Mouse (Mus musculus) heart, postnatal 36 days (tissue): ENCODE results near the gene Wapl. TPM values are rescaled to one million over a fixed set of nuclear protein-coding genes. Genes with fewer than 3 reads are reported as not detected.

ENCODE experiments used
- DNase-seq, 2 experiments: peaks; one replicate each; pipeline ENCODE4 v3.0.0; 2021 to 2022
- intact Hi-C: fragments of 180-260 bp; cut with DNase I; formaldehyde crosslinking; loops from one replicate; pipeline ENCODE4 v1.15.1; 2025
- total RNA-seq, 2 experiments: library from RNA; stranded (reverse); gene quantifications; 2 replicates each; pipeline ENCODE4 v1.2.3; 2021

Wapl gene
- total RNA-seq, 2 experiments from 2014 or later: 36.5 to 37.6 TPM

DNA sequence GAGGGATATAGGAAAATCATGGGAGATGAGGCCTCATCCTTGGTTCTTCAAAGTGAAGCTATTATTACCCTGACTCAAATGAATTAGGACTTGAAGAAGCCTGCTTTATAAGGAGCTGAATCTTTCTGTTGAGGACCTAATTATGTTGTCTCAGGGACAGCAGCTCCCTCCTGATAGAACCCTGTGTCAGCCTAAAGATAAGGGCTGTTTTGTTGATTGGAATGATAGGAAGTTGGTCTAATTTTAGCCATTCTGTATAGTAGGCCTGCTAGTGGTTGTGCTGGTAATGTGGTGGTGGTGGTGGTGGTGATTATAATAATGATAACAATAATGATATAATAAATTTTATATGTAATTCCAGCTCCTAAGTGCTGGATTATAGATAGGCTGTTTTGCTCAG is 11.3 kb downstream of the Wapl start:
- no peak for DNase-seq
- intact Hi-C loops: no loop called here

DNA sequence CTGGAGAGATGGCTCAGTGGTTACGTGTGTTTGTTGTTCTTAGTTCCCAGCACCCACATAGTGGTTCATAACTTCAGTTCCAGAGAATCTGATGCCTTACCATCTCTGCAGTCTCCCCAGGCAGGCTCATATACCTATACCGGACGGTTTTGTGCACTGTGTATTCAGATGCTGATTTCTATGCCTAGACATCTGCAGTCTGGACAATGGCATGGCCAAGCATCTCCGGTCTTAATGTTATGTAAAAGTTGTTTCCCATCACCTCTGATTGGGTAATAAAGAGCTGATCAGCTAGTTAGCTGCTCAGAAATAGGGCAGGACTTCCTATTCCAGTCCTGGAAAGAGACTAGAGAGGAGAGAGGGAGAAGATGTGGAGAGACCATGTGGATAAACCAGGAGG is 20.2 kb downstream of the Wapl start:
- DNase-seq: no peak
- intact Hi-C loops: no loop called here

DNA sequence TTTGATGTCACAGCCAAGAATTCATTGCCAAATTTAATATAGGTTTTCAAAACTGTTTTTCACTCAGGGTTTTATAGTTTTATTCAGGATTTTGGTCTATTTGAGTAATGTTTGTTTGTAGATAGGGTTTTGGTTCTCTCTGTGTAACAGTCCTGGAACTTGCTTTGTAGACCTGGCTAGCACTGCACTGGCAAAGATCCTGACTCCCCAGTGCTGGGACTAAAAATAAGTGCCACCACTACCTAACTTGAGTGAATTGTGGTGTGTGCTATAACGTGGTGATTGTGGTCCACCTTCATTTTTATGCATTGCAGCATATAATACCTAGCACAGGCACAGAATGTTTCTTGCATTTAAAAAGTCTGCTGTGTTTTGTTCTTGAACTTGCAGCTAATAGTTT is 23.6 kb downstream of the Wapl start:
- DNase-seq: peak in 1 of 2 experiments; percentile 19
- intact Hi-C loops: no loop called here

DNA sequence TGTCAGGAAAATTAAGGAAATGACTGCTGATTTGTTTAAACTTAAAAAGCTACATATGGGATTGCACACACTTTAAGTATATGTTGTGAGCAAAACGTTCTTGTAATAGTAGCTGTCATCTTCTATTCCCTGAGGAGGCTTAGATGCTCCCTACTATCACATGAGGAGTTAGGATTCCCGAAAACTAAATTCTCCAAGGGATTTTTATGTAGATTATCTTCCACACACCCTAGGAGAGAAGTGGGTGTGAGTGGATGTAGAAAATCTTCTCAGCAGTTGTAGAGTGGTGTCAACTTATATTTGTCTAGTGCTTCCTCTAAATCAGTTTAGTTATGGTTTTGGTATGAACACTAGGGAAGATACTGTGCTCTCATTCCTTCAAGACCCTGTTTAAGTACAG is 36.5 kb downstream of the Wapl start:
- intact Hi-C loops: no loop called here
- no peak for DNase-seq

DNA sequence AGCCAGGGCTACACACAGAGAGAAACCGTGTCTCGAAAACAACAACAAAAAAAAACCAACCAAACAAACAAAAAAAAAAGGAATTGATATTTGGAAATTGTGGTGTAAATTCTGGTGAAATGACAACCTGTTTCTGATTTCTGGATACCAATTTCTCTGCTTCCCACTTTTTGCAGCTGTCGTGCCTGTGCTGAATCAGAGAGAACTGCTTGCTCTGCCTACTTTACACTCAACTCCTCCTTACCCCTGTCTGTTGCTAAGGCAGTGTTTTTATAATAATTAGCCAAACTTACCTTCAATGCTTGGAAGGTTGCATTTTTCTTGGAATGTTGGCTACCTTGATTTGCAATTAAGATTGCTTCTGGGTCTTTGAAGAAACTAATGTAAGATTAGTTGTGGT is 38.3 kb downstream of the Wapl start:
- intact Hi-C loops: no loop called here
- no peak for DNase-seq

DNA sequence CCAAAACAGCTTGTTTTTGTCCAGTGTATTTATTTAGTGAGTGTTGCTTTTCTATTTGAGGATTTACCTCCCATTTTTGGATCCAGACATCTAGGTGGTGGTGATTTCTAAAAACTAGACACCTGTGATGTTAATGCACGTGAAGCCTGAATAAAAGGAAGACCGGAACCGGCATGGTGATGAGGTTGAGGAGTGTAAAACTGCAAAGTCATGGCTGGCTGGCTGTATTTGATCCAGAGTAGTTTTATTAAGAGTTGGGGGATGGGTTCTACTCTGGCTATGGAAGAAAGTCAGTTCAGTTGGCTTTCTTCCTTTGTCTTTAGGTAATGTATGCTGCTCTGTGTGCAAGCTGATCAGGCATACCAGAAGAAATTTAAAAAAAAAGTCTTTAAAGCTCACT is 39.1 kb downstream of the Wapl start:
- intact Hi-C loops: no loop called here
- no peak for DNase-seq

DNA sequence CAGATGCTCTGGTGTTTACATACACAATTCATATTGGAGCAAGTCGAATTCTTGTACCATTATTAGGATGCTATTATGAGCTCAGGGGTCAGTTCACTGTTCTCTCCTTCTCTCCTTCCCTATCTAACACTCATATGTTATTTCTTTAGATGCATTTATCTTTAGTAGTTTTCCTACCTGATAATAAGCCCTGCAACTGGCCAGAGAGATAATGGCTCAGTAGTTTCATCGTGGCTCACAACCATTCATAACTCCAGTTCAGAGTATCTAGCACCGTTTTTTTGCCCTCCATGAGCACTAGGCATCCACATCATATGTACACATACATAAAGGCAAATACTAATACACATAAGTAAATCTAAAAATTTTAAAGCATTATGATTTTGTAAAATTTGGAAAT is 44.4 kb downstream of the Wapl start:
- intact Hi-C loops: no loop called here
- no peak for DNase-seq

DNA sequence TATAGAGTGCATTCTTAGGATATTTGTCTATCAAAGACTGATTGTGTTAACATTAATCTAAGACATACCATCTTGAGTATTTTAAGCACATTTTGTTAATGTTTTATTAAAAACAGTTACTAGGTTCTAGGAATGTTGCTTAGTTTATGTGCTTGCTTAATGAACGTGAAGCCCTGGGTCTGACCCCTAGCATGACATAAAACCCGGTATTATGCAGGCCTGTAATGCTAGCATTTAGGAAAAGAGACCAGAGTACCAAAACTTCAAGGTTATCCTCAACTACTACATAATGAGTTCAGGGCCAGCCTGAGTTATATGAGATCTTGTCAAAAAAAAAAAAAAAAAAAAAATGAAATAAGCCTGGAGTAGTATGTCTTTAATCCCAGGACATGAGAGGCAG is 54.0 kb downstream of the Wapl start:
- DNase-seq: no peak
- intact Hi-C loops: no loop called here

DNA sequence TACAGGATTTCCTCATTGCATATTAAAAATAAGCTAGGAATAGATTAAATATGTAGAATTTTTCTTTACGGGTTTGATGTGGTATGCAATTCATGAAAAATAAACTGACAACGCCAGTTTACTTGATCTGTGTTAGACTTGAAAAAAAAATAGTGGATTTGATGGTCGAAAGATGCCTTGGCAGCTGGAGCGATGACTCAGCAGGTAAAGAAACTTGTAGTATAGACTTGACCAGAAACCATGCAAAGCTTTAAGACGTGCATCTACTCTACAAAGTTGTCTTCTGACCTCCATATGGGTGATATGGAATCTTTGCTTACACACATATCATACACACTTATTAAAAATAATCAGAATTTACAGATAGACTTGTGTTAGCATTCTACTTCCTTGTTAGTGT is 61.7 kb downstream of the Wapl start:
- intact Hi-C loops: no loop called here
- DNase-seq: no peak

DNA sequence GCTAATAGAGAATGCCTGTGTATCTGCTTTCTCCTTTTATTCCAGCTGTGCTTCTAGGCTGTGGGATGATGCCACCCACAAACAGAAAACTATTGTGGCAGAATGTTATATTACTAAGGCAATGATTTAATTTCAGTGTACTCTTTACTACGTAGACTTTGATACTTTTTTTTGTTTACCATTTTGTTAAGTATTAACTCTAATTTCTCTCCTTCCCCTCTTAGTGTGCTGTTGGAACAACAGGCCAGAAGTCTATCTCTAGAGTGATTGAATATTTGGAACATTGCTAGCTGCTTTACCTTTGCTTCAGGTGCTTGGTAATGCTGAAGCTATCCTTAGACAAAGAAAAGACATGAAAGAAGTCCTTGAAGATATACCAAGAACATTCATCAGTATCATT is 71.7 kb downstream of the Wapl start:
- no peak for DNase-seq
- intact Hi-C loops: no loop called here

DNA sequence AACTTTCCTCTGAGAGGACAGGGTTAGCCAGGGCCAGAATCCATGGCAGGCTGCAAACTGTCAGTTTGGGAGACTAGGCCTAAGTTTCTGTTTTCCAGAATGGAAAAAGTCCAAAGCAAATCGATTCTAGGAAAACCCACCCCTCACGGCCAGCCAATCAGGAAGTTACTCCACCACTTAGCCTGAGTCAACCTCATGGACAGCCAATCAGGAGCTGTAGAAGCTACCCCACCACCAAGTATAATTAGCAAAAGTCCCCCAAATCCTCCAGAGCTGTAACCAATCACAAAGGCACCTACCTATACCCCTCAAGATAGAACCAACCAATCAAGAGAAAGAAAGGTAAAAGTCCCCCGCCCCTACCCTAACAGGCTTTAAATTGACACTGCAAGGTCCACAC is 82.0 kb downstream of the Wapl start:
- DNase-seq: no peak
- intact Hi-C loops: loop anchor here (10.0 kb wide), 1 partner anchor 351 kb away; no protein-coding TSS in a partner anchor

DNA sequence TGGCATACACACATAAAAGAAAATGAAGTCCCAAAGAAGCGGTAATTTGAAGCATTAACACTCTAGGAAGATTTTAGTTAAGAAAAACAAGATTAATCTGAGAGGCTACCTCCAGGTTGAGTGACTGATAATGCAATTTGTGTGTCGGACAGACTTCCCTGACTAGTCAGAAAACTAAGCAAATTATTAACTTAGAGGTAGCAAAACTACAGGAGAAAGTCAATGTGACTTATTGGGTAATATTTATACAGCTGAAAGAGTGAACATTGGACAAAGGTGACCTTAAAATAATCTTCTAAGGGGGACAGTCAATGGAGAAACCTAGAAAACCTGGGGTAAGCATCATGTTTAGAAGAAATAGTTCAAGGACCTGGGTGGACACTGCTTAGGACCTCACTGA is 86.2 kb downstream of the Wapl start:
- DNase-seq: no peak
- intact Hi-C loops: loop anchor here (10.0 kb wide), 1 partner anchor 355 kb away; no protein-coding TSS in a partner anchor

DNA sequence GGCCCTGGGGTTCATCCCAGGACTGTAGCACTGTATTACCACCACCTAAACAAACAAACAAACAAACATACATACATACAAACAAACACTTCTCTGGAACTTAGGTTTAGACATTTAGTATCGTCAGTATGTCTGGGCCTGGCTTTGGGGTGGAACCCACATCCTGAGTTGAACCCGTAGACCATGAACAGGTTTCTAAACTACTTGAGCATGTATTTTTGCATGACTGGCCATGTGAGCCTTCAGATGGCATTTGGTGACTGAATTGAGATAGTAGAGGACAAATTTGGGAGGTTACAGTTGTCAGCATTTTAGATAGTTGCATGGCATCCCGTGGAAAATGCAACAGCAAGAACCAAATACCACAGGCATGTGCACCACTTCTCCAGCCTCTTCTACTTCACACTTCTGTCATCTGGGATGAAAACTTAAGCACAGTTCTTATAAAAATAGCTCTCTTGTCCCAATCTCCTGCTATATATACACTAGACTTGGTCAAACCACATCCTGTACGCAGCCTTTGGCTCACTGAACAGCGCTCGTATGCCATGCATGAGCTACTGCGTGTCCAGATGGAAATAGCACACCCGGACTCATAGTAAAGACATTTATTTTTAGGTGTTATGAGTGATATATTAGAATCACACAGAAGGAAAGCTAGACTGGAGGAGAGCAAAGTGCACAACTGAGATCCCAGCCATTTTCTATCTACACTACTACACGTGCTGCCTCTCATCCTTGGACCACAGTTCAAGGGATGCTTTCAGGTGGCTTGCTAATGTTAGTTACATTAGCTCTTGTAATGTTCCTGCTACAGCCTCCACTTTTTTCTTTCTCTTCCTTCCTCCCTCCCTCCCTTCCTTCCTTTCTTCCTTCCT is 87.6 kb downstream of the Wapl start:
- intact Hi-C loops: no loop called here
- DNase-seq: no peak

DNA sequence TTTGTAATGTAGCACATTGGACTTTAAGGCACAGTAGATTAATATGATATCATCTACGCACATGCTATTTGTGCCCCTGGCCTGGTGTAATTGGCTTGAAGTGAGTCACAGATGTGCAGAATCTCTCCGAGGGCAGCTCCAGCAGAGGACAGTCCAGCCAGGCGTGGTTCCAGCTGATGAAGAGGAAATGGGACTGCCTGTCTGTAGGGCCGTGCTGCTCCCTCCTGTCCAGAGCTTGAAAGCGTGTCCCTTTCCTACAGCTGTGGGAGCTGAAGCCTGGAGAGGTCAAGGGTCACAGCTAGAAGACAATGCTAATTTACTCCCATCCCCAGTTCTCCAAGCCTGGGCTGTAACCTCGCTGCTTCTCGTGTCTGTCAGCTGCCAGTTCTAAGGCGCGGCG is 89.0 kb downstream of the Wapl start:
- intact Hi-C loops: no loop called here

DNA sequence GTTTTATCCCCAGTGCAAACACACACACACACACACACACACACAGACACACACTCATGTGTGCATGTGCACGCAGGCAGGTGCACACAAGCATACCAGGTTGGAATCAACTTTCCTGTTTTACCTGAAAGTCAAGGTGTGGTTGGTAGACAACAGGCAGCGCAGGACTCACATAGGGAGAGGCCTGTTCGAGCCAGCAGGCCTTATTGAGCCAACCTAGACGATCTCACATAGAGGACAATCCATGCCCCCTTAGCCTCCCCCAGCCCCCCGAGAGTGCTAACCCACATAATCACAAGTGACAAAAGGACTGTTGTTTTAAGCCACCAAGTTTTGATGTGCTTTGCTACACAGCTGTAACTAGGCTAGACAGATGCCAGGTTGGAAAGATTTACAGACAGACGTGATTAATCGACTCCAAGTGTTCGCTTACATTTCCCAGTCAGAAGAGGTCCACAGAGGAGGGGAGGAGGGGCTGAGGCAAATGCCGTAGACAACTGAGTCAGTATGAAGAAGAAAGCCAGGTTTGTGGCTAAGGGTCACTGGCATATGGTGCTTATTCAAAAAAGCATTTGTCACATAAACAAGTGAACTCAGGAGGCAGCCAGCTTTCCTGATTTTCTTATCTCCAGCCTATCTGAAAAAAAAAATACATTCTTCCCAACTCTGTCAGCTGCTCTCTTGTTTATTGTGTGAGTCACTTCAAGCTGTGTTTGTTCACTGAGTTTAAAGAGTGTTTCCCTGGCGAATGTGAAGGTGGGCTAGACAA is 90.2 kb downstream of the Wapl start:
- DNase-seq: no peak
- intact Hi-C loops: no loop called here

More for the DNA sequence above, 89.0 kb downstream of the Wapl start:
- DNase-seq: no peak

DNA sequence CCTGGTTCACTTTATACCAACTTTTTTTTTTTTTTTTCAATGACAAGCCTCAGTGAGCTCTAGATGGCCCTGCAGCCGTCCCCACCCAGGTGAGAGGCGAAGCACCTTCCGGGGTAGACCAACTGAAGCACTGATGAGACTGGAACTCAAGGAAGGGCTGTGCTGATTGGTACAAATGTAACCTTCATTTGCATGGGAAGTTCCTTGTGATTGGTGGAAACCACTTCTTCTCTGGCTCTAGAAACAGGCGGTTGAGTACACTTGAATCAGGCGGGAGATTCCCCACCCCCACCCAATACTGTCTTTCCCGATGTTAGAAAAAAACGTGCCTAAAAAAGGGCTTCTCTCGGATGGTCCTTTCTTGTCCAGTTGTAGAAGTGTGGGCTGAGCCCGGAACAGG is 91.2 kb downstream of the Wapl start:
- DNase-seq: no peak
- intact Hi-C loops: no loop called here

DNA sequence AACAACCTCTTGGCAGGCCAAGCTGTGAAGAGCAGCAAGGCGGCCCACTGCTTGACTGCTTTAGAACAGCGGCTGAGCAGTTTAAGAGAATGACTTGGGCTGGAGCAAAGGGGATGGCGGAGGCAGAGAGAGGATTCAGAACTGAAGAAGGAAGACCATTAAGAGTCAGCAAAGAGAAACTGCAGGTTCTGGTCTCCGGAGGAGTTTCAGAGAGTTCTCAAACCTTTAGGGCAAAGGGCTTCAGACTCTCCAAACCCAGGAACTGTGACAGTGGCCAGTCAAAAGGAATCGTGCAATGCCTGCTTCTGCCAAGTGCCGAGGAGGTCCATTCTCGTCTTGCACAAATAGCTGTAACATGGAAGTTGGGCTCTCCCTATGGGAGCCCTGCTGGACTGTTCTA is 91.7 kb downstream of the Wapl start:
- DNase-seq: no peak
- intact Hi-C loops: no loop called here

DNA sequence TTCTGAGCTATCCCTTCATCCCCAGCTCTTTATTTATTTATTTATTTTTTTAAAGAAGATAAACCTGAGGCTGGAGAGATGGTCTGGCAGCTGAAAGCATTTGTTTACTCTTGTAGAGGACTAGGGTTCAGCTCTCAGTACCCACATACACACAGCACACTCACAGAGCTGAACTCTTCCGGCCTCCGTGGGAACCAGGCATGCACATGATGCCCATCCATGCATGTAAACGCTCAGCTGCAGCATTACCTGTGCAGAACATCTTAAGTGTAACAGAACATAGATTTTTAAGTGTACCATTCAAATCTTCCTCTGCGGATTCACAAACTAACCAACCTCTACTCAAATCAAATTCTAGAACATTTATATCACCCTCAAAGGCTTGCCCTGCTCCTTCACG is 92.5 kb downstream of the Wapl start:
- no peak for DNase-seq
- intact Hi-C loops: no loop called here

DNA sequence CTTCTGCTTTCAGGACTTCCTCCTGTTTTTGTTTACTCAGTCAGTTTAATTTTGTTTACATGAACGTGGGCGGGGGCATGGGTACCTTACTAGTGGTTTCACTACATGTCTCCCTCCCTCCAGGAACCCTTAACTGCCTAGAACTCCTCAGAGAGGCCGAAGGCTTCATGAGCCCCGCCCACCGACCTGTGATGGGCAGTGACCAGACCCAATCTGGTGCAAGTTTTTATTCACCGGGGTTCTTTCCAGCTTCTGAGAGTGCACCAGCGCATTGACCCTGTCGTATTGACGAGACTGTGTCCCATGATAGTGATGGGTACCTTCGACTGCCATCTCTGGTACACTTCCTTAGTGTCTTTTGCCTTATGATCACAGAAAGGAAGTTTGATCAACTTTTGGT is 94.6 kb downstream of the Wapl start:
- intact Hi-C loops: loop anchor here (2.0 kb wide), 1 partner anchor 152 kb away; no protein-coding TSS in a partner anchor
- DNase-seq: peak; percentile 65 to 84

DNA sequence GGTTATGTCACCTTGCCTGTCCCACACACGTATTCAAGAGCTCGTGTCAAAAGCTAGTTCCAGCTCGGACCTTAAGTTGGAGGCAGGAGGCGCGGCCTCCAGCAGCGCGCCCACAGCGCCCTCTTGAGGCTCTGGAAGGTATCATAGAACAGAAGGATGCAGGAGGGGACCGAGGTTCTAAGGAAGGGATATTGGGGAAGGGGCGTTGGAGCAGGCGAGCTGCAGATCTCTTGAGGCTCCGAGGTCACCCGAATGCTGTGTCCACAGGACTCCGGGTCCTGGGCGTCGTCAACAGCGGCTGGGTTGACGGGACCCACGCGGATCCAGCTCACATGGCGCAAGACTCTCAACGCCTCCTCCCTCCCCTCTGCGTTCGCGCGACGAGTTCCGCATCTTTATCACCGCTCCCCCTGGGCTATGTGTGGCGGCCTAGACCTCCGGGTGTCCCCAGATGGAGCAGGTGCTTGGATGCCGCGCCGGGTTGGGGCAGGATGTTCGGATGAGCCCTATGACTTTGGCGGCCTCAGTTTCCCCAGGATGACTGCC is 95.4 kb downstream of the Wapl start:
- peak; percentile 70 to 79 for DNase-seq
- intact Hi-C loops: loop anchor here (2.0 kb wide), 1 partner anchor 152 kb away; no protein-coding TSS in a partner anchor

DNA sequence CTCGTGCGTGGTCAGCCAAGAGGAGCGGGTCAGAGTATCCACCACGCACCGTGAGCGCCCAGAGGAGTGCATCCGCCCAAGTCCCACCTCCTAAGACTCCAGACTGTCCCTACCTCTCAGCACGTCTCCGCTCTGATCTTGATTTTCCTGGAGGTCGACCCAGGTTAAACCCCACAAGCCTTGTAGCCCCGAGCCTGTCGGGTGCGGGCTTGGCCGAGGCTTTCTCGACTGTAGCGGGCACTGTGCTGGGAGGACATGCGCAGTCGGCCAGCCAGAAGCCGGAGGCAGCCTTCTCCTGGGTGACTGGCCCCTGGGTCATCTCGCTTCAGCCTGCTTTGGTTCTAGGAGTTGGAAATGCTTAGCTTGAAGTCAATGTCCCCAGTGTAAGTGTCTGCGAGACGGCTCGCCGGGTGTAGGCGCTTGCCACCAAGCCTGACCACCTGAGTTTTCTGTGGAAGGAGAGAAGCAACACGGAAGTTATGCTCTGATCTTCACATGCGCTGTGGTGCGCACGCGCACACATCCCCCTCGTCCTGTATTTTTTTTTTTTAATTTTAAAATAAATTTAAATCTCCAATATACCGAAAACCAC is 95.9 kb downstream of the Wapl start:
- intact Hi-C loops: loop anchor here (2.0 kb wide), 1 partner anchor 153 kb away; no protein-coding TSS in a partner anchor
- DNase-seq: peak in 1 of 2 experiments; percentile 15
